Mouse (Mus musculus): Measurements from ENCODE around the gene Tanc1. TPM values are rescaled to one million over a fixed set of nuclear protein-coding genes. Genes with fewer than 3 reads are reported as not detected.

The Tanc1 gene
- polyA plus RNA-seq, 1 experiment = 7.2 TPM

- TF ChIP-seq CTCF (IDR thresholded peaks at IDR 0.05; ENCODE audit: borderline replicate concordance, extremely low read depth, insufficient read depth, insufficient read length) = no peak
- no peak for TF ChIP-seq POLR2A (IDR thresholded peaks at IDR 0.05; ENCODE audit: borderline replicate concordance, extremely low read depth, insufficient read depth, insufficient read length, poor library complexity, severe bottlenecking)
Observed at GRCm38 (mm10) chr2:59633761-59634430, 22.1 kb downstream of the Tanc1 start.

DNA sequence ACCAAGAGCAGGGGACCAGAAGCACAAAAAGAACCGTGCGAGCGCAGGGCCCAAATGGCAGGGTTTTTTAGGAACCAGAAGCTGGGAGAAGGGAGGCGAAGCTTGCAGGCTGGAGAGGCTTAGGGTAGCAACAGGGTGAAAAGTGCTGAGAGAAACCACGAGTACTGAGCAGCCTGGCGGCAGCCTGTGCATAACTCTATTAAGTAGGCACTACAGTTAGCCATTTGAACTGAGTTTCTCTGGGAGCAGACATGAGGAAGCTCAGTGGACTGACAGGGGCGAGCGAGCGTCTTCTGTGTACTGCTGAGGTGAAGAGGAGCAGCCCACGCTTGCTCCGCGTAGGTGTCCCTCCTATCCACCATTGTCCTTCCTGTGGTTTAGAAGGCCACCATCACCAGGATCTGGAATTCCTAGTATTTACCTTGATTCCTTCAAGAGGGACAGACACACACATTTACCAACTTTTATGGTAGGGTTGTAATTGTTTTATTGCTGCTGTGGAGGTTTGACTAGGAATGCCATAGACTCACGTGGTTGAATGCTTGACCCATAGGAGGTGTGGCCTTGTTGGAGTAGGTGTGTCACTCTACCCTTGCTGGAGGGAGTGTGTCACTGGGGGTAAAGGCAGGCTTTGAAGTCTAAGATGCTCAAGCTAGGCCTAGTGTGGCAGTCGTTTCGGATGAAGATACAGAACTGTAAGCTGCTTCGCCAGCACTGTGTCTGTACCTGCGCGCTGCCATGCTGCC lies 25.4 kb downstream of the Tanc1 start:
- TF ChIP-seq CTCF (IDR thresholded peaks at IDR 0.05; ENCODE audit: borderline replicate concordance, extremely low read depth, insufficient read depth, insufficient read length) (no peak), POLR2A (IDR thresholded peaks at IDR 0.05; ENCODE audit: borderline replicate concordance, extremely low read depth, insufficient read depth, insufficient read length, poor library complexity, severe bottlenecking) (no peak)
- DNase-seq (ENCODE audit: low read depth) = no peak

More at GRCm38 (mm10) chr2:59633761-59634430, 22.1 kb downstream of the Tanc1 start:
- no peak for DNase-seq (ENCODE audit: low read depth)

DNA sequence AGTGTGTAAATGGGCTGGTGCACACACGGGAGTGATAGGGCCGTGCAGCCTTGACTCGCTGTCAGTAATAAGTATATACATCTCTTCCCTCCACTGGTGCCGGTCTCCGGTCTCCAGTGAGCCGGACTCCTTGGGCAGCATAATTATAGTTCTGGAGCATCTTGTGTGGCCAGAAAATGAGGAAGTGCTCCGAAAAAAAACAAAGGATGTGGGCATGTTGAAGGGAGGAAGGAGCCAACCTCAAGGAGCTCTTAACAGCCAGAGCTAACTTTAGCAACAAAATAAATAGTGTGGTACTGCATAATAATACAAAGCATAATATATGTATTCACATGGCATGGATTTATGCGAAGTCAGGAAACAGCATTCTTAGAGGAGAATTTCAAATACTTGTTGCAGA lies 30.9 kb downstream of the Tanc1 start:
- no peak for DNase-seq (ENCODE audit: low read depth)
- TF ChIP-seq POLR2A (IDR thresholded peaks at IDR 0.05; ENCODE audit: borderline replicate concordance, extremely low read depth, insufficient read depth, insufficient read length, poor library complexity, severe bottlenecking) (no peak), CTCF (IDR thresholded peaks at IDR 0.05; ENCODE audit: borderline replicate concordance, extremely low read depth, insufficient read depth, insufficient read length) (no peak)

- TF ChIP-seq POLR2A (IDR thresholded peaks at IDR 0.05; ENCODE audit: borderline replicate concordance, extremely low read depth, insufficient read depth, insufficient read length, poor library complexity, severe bottlenecking) = no peak
- TF ChIP-seq CTCF (IDR thresholded peaks at IDR 0.05; ENCODE audit: borderline replicate concordance, extremely low read depth, insufficient read depth, insufficient read length) = no peak
- DNase-seq (ENCODE audit: low read depth) = no peak
Observed at GRCm38 (mm10) chr2:59644816-59645215, 33.0 kb downstream of the Tanc1 start.

GRCm38 (mm10) chr2:59645515-59645914 lies 33.7 kb downstream of the Tanc1 start:
- no peak for TF ChIP-seq CTCF (IDR thresholded peaks at IDR 0.05; ENCODE audit: borderline replicate concordance, extremely low read depth, insufficient read depth, insufficient read length)
- TF ChIP-seq POLR2A (IDR thresholded peaks at IDR 0.05; ENCODE audit: borderline replicate concordance, extremely low read depth, insufficient read depth, insufficient read length, poor library complexity, severe bottlenecking) = no peak
- DNase-seq (ENCODE audit: low read depth) = peak; percentile 74

DNA sequence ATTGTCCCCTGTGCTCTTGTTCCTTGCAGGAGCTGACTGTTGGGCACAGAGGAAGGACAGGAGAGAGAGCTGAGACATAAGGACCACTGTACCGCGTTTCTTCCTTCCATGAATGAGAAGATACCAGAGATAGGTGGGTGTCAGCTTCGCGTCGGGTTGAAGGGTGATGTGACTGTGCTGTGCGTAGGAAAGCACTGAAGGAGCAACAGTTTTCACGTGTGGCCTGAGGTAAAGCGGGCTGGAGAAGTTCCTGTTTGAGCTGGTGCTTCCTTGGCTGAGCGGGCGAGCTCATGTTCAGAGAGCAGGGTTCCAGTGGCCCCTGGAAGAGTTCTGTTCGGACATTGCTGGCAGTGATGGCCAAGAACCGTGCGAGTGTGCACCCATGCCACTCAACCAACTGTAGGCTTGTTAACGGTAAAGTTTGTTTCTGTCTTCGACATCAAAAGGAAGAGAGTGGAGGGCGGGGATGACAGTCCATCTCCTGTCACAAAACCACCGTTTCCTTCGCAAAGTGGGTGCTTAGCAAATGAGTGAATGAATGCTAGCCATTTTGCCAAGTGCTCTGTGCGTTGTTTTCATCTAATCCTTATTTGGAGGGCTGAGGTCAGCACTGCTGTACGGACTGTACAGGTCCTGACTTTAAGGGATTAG lies 35.0 kb downstream of the Tanc1 start:
- no peak for DNase-seq (ENCODE audit: low read depth)
- TF ChIP-seq POLR2A (IDR thresholded peaks at IDR 0.05; ENCODE audit: borderline replicate concordance, extremely low read depth, insufficient read depth, insufficient read length, poor library complexity, severe bottlenecking) (no peak), CTCF (IDR thresholded peaks at IDR 0.05; ENCODE audit: borderline replicate concordance, extremely low read depth, insufficient read depth, insufficient read length) (no peak)

GRCm38 (mm10) chr2:59648444-59648843 lies 36.6 kb downstream of the Tanc1 start:
- TF ChIP-seq CTCF (IDR thresholded peaks at IDR 0.05; ENCODE audit: borderline replicate concordance, extremely low read depth, insufficient read depth, insufficient read length) (no peak), POLR2A (IDR thresholded peaks at IDR 0.05; ENCODE audit: borderline replicate concordance, extremely low read depth, insufficient read depth, insufficient read length, poor library complexity, severe bottlenecking) (no peak)
- DNase-seq (ENCODE audit: low read depth) = peak; percentile 62

DNA sequence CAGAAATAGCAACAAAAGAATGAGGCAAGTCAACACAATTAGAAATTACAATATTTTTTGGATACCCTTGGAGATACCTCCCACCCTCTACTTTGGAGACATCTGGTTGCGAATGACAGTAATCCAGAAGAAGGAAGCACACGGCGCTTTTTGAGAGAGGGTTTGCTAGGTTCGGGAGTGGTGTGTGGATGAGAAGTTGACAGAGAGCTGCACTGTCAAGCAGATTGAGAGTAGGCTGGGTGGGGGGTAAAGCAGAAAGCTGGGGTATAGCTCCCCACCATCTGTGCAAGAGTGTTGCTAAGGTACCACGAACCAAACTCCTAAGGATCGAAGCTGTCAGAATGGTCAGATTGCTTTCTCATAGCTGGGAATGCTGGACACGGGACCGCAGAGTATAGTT lies 40.0 kb downstream of the Tanc1 start:
- DNase-seq (ENCODE audit: low read depth) = no peak

GRCm38 (mm10) chr2:59652702-59653101 lies 40.9 kb downstream of the Tanc1 start:
- TF ChIP-seq POLR2A (IDR thresholded peaks at IDR 0.05; ENCODE audit: borderline replicate concordance, extremely low read depth, insufficient read depth, insufficient read length, poor library complexity, severe bottlenecking) = no peak
- TF ChIP-seq CTCF (IDR thresholded peaks at IDR 0.05; ENCODE audit: borderline replicate concordance, extremely low read depth, insufficient read depth, insufficient read length) = peak; percentile 16; the same call in 1 of the 2 replicates
- DNase-seq (ENCODE audit: low read depth) = no peak

More for the DNA sequence above, 40.0 kb downstream of the Tanc1 start:
- no peak for TF ChIP-seq CTCF (IDR thresholded peaks at IDR 0.05; ENCODE audit: borderline replicate concordance, extremely low read depth, insufficient read depth, insufficient read length)
- no peak for TF ChIP-seq POLR2A (IDR thresholded peaks at IDR 0.05; ENCODE audit: borderline replicate concordance, extremely low read depth, insufficient read depth, insufficient read length, poor library complexity, severe bottlenecking)

- 0 out of 2 replicates have a peak, but pooled peaks have one; percentile 3 for TF ChIP-seq CTCF (IDR thresholded peaks at IDR 0.05; ENCODE audit: borderline replicate concordance, extremely low read depth, insufficient read depth, insufficient read length)
- TF ChIP-seq POLR2A (IDR thresholded peaks at IDR 0.05; ENCODE audit: borderline replicate concordance, extremely low read depth, insufficient read depth, insufficient read length, poor library complexity, severe bottlenecking) = no peak
- DNase-seq (ENCODE audit: low read depth) = peak; percentile 93
Observed at GRCm38 (mm10) chr2:59653306-59654165, 41.7 kb downstream of the Tanc1 start.

Measured in brain, embryonic 14.5 days (tissue).